Mouse (Mus musculus) left cerebral cortex, postnatal 10 days (tissue): ENCODE results near the gene Foxp1. TPM values are rescaled to one million over a fixed set of nuclear protein-coding genes. Genes with fewer than 3 reads are reported as not detected.
A peak's percentile ranks its signal among the peaks of the same experiment; 100 is the strongest.

Source experiments
- DNase-seq, 2 experiments: peaks; one replicate each; pipeline ENCODE4 v3.0.0; 2021 to 2022; ENCODE audit warnings: low spot score in 2 of 2, mixed read lengths in 1 of 2; ENCODE audit errors: extremely low spot score in 1 of 2
- intact Hi-C: fragments of 180-260 bp; cut with DNase I; formaldehyde crosslinking; loops from one replicate; pipeline ENCODE4 v1.15.1; 2025
- total RNA-seq, 2 experiments: library from RNA; stranded (reverse); gene quantifications; 2 replicates each; pipeline ENCODE4 v1.2.3; 2021

The Foxp1 gene
- total RNA-seq, 2 experiments from 2014 or later: 157 to 161 TPM

GRCm38 (mm10) chr6:99045845-99046788, 476.4 kb downstream of the Foxp1 start:
- intact Hi-C loops: no loop called here
- DNase-seq: no peak

GRCm38 (mm10) chr6:99043932-99044664, 478.4 kb downstream of the Foxp1 start:
- DNase-seq: no peak
- intact Hi-C loops: no loop called here

GRCm38 (mm10) chr6:99043226-99043625, 479.3 kb downstream of the Foxp1 start:
- intact Hi-C loops: no loop called here
- DNase-seq: peak in 1 of 2 experiments; percentile 57

GRCm38 (mm10) chr6:99042175-99042954, 480.2 kb downstream of the Foxp1 start:
- DNase-seq: no peak
- intact Hi-C loops: no loop called here

- intact Hi-C loops: no loop called here
- DNase-seq: no peak
These were observed 483.5 kb downstream of the Foxp1 start for GRCm38 (mm10) chr6:99038977-99039376.

GRCm38 (mm10) chr6:99035459-99036375, 486.8 kb downstream of the Foxp1 start:
- no peak for DNase-seq
- intact Hi-C loops: no loop called here

- DNase-seq: no peak
- intact Hi-C loops: no loop called here
These were observed 489.5 kb downstream of the Foxp1 start for GRCm38 (mm10) chr6:99033062-99033461.

- no peak for DNase-seq
- intact Hi-C loops: no loop called here
These were observed 491.1 kb downstream of the Foxp1 start for GRCm38 (mm10) chr6:99031321-99031903.

- intact Hi-C loops: no loop called here
These were observed 492.3 kb downstream of the Foxp1 start for GRCm38 (mm10) chr6:99030251-99030650.

GRCm38 (mm10) chr6:99029438-99029837, 493.1 kb downstream of the Foxp1 start:
- intact Hi-C loops: loop anchor here (5.0 to 10.0 kb wide), 3 partner anchors 235 to 505 kb away; partner anchors contain the start of gene Foxp1

More at GRCm38 (mm10) chr6:99030251-99030650, 492.3 kb downstream of the Foxp1 start:
- DNase-seq: no peak

GRCm38 (mm10) chr6:99028989-99029305, 493.6 kb downstream of the Foxp1 start:
- intact Hi-C loops: loop anchor here (5.0 to 10.0 kb wide), 3 partner anchors 236 to 504 kb away; partner anchors contain the start of gene Foxp1
- DNase-seq: no peak

More at GRCm38 (mm10) chr6:99029438-99029837, 493.1 kb downstream of the Foxp1 start:
- no peak for DNase-seq

GRCm38 (mm10) chr6:99028161-99028988, 494.1 kb downstream of the Foxp1 start:
- DNase-seq: peak in 1 of 2 experiments; percentile 83
- intact Hi-C loops: loop anchor here (5.0 to 10.0 kb wide), 3 partner anchors 236 to 504 kb away; partner anchors contain the start of gene Foxp1

- no peak for DNase-seq
- intact Hi-C loops: loop anchor here (5.0 to 10.0 kb wide), 3 partner anchors 237 to 503 kb away; partner anchors contain the start of gene Foxp1
These were observed 494.9 kb downstream of the Foxp1 start for GRCm38 (mm10) chr6:99027542-99028160.

- DNase-seq: no peak
- intact Hi-C loops: loop anchor here (5.0 to 10.0 kb wide), 3 partner anchors 238 to 502 kb away; partner anchors contain the start of gene Foxp1
These were observed 495.6 kb downstream of the Foxp1 start for GRCm38 (mm10) chr6:99026635-99027541.

- intact Hi-C loops: loop anchor here (5.0 to 10.0 kb wide), 3 partner anchors 239 to 501 kb away; partner anchors contain the start of gene Foxp1
- DNase-seq: no peak
These were observed 496.5 kb downstream of the Foxp1 start for GRCm38 (mm10) chr6:99026040-99026439.
